Mouse (Mus musculus): ENCODE data around the gene Thsd4.

DNA sequence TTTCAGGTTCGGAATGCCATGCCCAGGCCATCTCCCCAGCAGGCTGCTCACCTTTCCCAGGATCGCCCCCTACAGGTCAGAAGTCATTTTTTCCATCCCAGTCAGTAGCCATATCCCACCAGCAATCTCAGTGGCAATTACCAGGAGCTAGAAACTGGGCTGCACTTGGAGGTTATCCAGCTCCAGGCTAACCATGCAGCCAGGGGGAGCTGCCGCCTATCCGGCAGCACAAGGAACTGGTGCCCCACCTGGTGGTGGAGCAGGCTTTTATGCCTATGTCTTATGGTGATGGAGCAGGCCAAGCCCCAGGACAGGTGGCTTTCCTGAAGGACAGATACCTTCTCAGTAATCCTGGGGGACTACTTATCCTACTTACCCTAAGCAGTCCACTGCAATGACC, 26.3 kb upstream of the Thsd4 start:
- peak; percentile 88 for TF ChIP-seq CTCF (IDR thresholded peaks at IDR 0.05)
- no peak for TF ChIP-seq EP300 (IDR thresholded peaks at IDR 0.05)
